Comparison of ENCODE assay signal across 12 mouse cellular contexts in the genomic region with DNA sequence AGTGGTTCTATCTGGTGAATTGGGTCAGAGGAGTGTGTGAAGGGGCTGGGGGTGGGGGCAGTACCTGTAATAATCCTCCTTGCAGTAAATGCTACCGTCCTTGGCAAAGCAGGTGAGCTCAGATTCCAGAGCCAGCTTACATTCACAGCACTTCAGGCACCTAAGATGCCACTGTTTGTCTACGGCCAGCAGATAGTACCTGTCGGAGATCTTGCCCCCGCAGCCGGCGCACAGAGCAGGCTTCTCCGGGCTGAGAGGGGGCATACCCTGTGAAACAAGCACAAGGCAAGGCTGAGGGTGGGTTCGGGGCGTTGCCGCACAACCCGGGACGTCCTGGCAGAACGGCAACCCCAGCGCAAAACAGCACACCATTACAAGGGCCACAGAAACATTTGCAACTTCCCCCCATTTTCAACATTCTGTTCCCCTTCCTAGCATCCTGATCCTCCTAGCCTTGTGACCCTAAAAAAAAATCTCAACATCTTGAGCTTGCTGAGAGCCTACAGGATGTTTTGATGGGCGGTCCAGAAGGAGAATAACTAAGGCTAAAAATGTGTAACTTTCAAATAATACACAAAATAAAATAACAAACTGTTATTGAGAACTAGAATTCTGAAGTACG. TPM values are rescaled to one million over a fixed set of nuclear protein-coding genes. Genes with fewer than 3 reads are reported as not detected.
A peak's percentile ranks its signal among the peaks of the same experiment; 100 is the strongest.
DNase-seq lines count a peak whose midpoint lies in the region; ATAC-seq and TF ChIP-seq lines count a peak whose summit lies in the region.
"Had no signal": no experiment of that assay in that cellular context is flagged by ENCODE, and none has a peak within 500 bp of the region (broad histone marks: within the 10 kb centered on the region; RNA-seq: fewer than 3 reads in every experiment).

No protein-coding gene starts in this region.

- peak overlapping the region; percentile 52 for H3K4me3 ChIP-seq in forebrain, embryonic 12.5 days (replicated peaks)
- H3K4me3 ChIP-seq in hindbrain, postnatal 0 days (ENCODE audit: low read length): peak overlapping the region; percentile 14; the same call in 1 of the 2 replicates
- peak overlapping the region; percentile 48 for H3K4me3 ChIP-seq in midbrain, embryonic 15.5 days
- no peak overlapping the region for H3K4me3 ChIP-seq in liver, postnatal 0 days (ENCODE audit: low read depth, low read length)
- H3K4me3 ChIP-seq: lung, embryonic 15.5 days had no signal

- no peak for ATAC-seq in forebrain, embryonic 12.5 days (ENCODE audit: low FRiP score)
- ATAC-seq in hindbrain, postnatal 0 days: no peak
- ATAC-seq in midbrain, embryonic 15.5 days (replicated peaks): no peak
- ATAC-seq in liver, postnatal 0 days: no peak

- peak; percentile 40 for DNase-seq in embryo, embryonic 10.5 days (ENCODE audit: low spot score)
- DNase-seq in embryo, embryonic 11 days: no peak
- no peak for DNase-seq in hindbrain, postnatal 0 days (ENCODE audit: low spot score)
- DNase-seq in liver, postnatal 0 days: no peak
- DNase-seq in left cerebral cortex, postnatal 14 days (ENCODE audit: low spot score in 2 of 2): no peak
- no peak for DNase-seq in gastrocnemius, postnatal 10 days
- DNase-seq: kidney, adult 18-20 months; right cerebral cortex, adult 18-20 months had no signal

- 2% methylated on average over 16 of the region's 16 CpGs for WGBS in forebrain, embryonic 12.5 days
- WGBS in hindbrain, postnatal 0 days: 9% methylated on average over 16 of the region's 16 CpGs
- WGBS in midbrain, embryonic 15.5 days: 12% methylated on average over 16 of the region's 16 CpGs
- 7% methylated on average over 16 of the region's 16 CpGs for WGBS in liver, postnatal 0 days (ENCODE audit: insufficient replicate concordance)

- TF ChIP-seq CTCF in hindbrain, postnatal 0 days (IDR thresholded peaks at IDR 0.05; ENCODE audit: low read depth): no peak
- TF ChIP-seq CTCF in liver, postnatal 0 days (IDR thresholded peaks at IDR 0.05; ENCODE audit: low read depth): no peak

- H3K27ac ChIP-seq in forebrain, embryonic 12.5 days: peak overlapping the region; percentile 71
- no peak overlapping the region for H3K27ac ChIP-seq in hindbrain, postnatal 0 days
- peak overlapping the region; percentile 90 for H3K27ac ChIP-seq in midbrain, embryonic 15.5 days
- H3K27ac ChIP-seq in liver, postnatal 0 days (ENCODE audit: low read depth): no peak overlapping the region
- H3K27ac ChIP-seq: lung, embryonic 15.5 days had no signal

- H3K4me2 ChIP-seq in forebrain, embryonic 12.5 days: peak overlapping the region; percentile 61
- H3K4me2 ChIP-seq in hindbrain, postnatal 0 days (ENCODE audit: low read depth, low read length): no peak overlapping the region
- H3K4me2 ChIP-seq in midbrain, embryonic 15.5 days: peak overlapping the region; percentile 45
- H3K4me2 ChIP-seq in liver, postnatal 0 days (ENCODE audit: low read depth, low read length): no peak overlapping the region
- H3K4me2 ChIP-seq: lung, embryonic 15.5 days had no signal

- H3K4me1 ChIP-seq in forebrain, embryonic 12.5 days: peaks cover 35% of the 10 kb centered on the region
- H3K4me1 ChIP-seq in hindbrain, postnatal 0 days (ENCODE audit: insufficient read depth, low read length): peaks cover 5% of the 10 kb centered on the region; the same call in 1 of the 2 replicates
- H3K4me1 ChIP-seq in midbrain, embryonic 15.5 days: peaks cover 15% of the 10 kb centered on the region; the same call in 1 of the 2 replicates
- H3K4me1 ChIP-seq in liver, postnatal 0 days (ENCODE audit: insufficient read depth): peaks cover 13% of the 10 kb centered on the region

- H3K9me3 ChIP-seq in forebrain, embryonic 12.5 days: no peaks in the 10 kb centered on the region
- no peaks in the 10 kb centered on the region for H3K9me3 ChIP-seq in hindbrain, postnatal 0 days (ENCODE audit: low read length)
- no peaks in the 10 kb centered on the region for H3K9me3 ChIP-seq in midbrain, embryonic 15.5 days
- H3K9me3 ChIP-seq in liver, postnatal 0 days (ENCODE audit: low read length): no peaks in the 10 kb centered on the region
- H3K9me3 ChIP-seq: heart, embryonic 12.5 days; lung, embryonic 15.5 days had no signal

- TF ChIP-seq EP300 in liver, postnatal 0 days (IDR thresholded peaks at IDR 0.05; ENCODE audit: low read depth): no peak

- no peaks in the 10 kb centered on the region for H3K36me3 ChIP-seq in forebrain, embryonic 12.5 days (replicated peaks)
- H3K36me3 ChIP-seq in hindbrain, postnatal 0 days (ENCODE audit: insufficient read depth, low read length): no peaks in the 10 kb centered on the region
- H3K36me3 ChIP-seq in midbrain, embryonic 15.5 days (replicated peaks): no peaks in the 10 kb centered on the region
- no peaks in the 10 kb centered on the region for H3K36me3 ChIP-seq in liver, postnatal 0 days (replicated peaks; ENCODE audit: insufficient read depth, low read length)
- H3K36me3 ChIP-seq: heart, embryonic 12.5 days; lung, embryonic 15.5 days had no signal

- peak overlapping the region; percentile 74 for H3K9ac ChIP-seq in forebrain, embryonic 12.5 days
- H3K9ac ChIP-seq in hindbrain, postnatal 0 days (replicated peaks; ENCODE audit: low read length): no peak overlapping the region
- H3K9ac ChIP-seq in midbrain, embryonic 15.5 days: peak overlapping the region; percentile 65
- H3K9ac ChIP-seq in liver, postnatal 0 days (replicated peaks): no peak overlapping the region
- H3K9ac ChIP-seq: heart, embryonic 12.5 days; lung, embryonic 15.5 days had no signal

- intact Hi-C loops in left cerebral cortex, postnatal 14 days (cut with DNase I): loop anchor here (5.0 to 10.0 kb wide), 5 partner anchors 237 to 513 kb away; no protein-coding TSS in a partner anchor

- peaks cover 82% of the 10 kb centered on the region for H3K27me3 ChIP-seq in forebrain, embryonic 12.5 days
- H3K27me3 ChIP-seq in hindbrain, postnatal 0 days (ENCODE audit: insufficient read depth, low read length): peaks cover 48% of the 10 kb centered on the region
- H3K27me3 ChIP-seq in midbrain, embryonic 15.5 days (replicated peaks): peaks cover 30% of the 10 kb centered on the region
- H3K27me3 ChIP-seq in liver, postnatal 0 days (ENCODE audit: insufficient read depth, low read length): peaks cover 95% of the 10 kb centered on the region

RNA-seq across cellular contexts. Expression of gene Lhx9, which starts 8.5 kb away (rescaled TPM):
- 37.2 and 44.5 TPM in 2 replicates for polyA plus RNA-seq in forebrain, embryonic 12.5 days (2016; fragmentation: Nextera tagmentation; extraction: Ambion mirVana)
- total RNA-seq in hindbrain, postnatal 0 days (2014; rRNA removed): 9.1 and 12.0 TPM in 2 replicates
- polyA plus RNA-seq in hindbrain, postnatal 0 days (2015; fragmentation: Nextera tagmentation; extraction: Ambion mirVana): 5.4 and 15.5 TPM in 2 replicates
- 124 and 139 TPM in 2 replicates for polyA plus RNA-seq in midbrain, embryonic 15.5 days (2015; fragmentation: Nextera tagmentation; extraction: Ambion mirVana)
- polyA plus RNA-seq in liver, postnatal 0 days (2015; fragmentation: Nextera tagmentation; extraction: Ambion mirVana): 0.04 TPM in 2 replicates
- 1 to 10 TPM in 1 of 2 experiments, under 1 TPM in 1; 0.33 to 1.6 TPM for total RNA-seq in left cerebral cortex, postnatal 14 days (2021)
- total RNA-seq in gastrocnemius, postnatal 10 days (2021): not detected
- polyA plus RNA-seq: lung, embryonic 15.5 days had no signal

RNA-seq across cellular contexts. Expression of gene 2310009B15Rik, which starts 16.7 kb away (rescaled TPM):
- polyA plus RNA-seq in forebrain, embryonic 12.5 days (2016; fragmentation: Nextera tagmentation; extraction: Ambion mirVana): 55.5 and 61.9 TPM in 2 replicates
- total RNA-seq in hindbrain, postnatal 0 days (2014; rRNA removed): 29.1 and 32.7 TPM in 2 replicates
- 45.0 and 45.6 TPM in 2 replicates for polyA plus RNA-seq in hindbrain, postnatal 0 days (2015; fragmentation: Nextera tagmentation; extraction: Ambion mirVana)
- polyA plus RNA-seq in midbrain, embryonic 15.5 days (2015; fragmentation: Nextera tagmentation; extraction: Ambion mirVana): 33.6 and 37.6 TPM in 2 replicates
- 28.0 and 28.2 TPM in 2 replicates for polyA plus RNA-seq in liver, postnatal 0 days (2015; fragmentation: Nextera tagmentation; extraction: Ambion mirVana)
- total RNA-seq in left cerebral cortex, postnatal 14 days (2021): 10 to 100 TPM; 13.7 to 14.2 TPM
- 10 to 100 TPM; 18.1 to 19.8 TPM for total RNA-seq in gastrocnemius, postnatal 10 days (2021)

Comparison
In these comparisons a context has a peak if more than half of its experiments do, and no peak if none do; other contexts are left out.
1. H3K27ac ChIP-seq: peak in forebrain, embryonic 12.5 days (single experiment) and midbrain, embryonic 15.5 days (single experiment); none in hindbrain, postnatal 0 days (single experiment) and liver, postnatal 0 days (single experiment).
2. H3K4me2 ChIP-seq: peak in forebrain, embryonic 12.5 days (single experiment) and midbrain, embryonic 15.5 days (single experiment); none in hindbrain, postnatal 0 days (single experiment) and liver, postnatal 0 days (single experiment).
3. H3K9ac ChIP-seq: peak in forebrain, embryonic 12.5 days (single experiment) and midbrain, embryonic 15.5 days (single experiment); none in hindbrain, postnatal 0 days (single experiment) and liver, postnatal 0 days (single experiment).